Mouse (Mus musculus) T-cell, adult 2 months (primary cell): ENCODE measurements at regions not wholly inside any gene's neighbourhood (a gene's known extent, or its start where the extent isn't known, plus 50 kb on each side); places are given as distances from the start of the nearest gene placed in this dataset.

Experiments
- DNase-seq: peaks from one replicate; pipeline ENCODE4 v3.0.0; 2022; ENCODE audit warnings: low spot score

GRCm38 (mm10) chr5:74771121-74771520 is 68.4 kb upstream of the Lnx1 start:
- no peak for DNase-seq

- no peak for DNase-seq
These were observed 66.3 kb upstream of the Lnx1 start for GRCm38 (mm10) chr5:74769023-74769422.

DNA sequence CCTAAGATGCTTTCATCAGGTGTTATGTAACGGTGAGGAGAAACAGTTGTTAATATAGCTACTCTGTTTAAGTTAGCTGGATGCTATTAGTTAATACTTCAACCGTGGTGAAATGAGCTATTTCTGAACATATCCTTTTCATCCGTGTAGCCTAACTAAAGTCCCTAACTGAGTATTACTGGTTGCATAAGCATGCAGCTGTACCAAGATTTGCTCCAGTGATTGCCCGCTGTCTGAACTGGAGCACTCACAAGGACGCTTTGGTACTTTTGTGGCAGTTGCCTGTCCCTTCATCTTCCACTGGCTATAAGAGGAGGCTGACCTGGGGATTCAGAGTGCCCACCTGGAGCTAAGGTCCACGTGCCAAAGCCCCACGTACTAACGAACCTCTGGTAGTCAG is 65.3 kb upstream of the Lnx1 start:
- DNase-seq, result no peak

DNA sequence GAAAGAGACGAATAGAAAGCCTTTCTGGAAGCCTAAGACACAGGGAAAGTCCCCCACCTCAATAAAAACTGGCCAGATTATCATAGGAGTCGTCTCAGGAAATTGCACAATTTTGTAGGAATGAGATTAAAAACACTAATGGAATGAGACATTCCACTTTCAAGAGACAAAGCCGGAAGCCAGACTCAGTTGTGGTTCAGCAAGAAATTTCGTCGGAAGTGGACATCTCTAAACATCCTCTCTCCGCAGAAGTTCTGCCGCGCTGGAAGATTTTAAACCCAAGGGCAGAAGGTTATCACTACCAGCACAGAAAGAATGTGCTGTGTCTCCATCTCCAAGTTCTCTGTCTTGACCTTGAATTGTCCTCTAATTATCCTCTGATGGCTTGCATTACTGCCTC is 63.5 kb upstream of the Lnx1 start:
- no peak for DNase-seq

DNA sequence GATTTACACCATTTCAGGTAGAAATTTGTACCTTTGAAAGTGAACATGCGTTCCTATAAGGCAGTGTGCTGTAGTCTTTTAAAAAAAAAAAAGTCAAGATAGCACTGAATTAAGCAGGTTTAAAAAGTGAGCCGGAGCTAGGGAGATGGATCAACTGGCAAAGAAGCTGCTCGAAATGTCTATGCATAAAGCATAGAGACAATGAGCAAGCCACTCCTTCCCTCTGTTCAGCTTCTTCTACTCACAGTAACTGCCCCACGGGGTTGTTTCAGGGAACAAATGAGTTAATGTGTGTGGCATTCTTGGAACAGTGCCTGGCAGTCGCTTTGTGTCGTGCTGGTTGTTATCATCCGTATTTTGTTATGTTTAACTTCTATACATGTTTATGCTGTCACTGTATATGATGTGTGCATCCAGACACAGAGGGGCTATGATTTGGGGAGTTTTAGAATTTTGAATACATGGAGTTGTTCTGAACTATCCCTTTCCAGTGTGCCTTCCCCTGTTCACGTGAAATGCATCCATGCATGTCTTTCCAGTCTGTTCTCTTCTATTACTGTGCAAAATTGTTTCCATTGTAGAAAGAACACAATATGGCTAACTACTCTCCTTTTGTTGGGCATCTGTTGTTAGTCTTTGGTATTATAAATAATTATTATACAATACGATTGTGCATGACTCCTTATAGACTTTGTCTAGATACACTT is 62.5 kb upstream of the Lnx1 start:
- DNase-seq, result no peak

DNA sequence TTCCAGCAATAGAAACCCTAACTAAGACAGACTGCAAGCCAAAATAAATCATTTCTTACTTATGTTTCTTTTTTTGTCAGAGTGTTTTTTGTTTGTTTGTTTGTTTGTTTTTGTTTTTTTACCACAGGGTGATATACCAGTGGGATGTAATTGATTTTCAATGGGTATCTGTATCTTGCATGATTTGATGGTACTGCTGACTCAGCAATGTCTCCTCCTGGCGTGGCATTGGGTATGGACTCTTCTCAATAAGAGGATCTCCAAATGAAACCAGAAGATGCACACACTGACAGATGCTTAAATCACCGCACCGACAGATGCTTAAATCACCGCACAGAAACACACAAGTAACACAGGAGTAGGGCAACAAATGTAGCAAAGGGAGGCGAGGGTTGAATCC is 54.8 kb upstream of the Lnx1 start:
- DNase-seq, result no peak

GRCm38 (mm10) chr5:74752961-74753360 is 50.2 kb upstream of the Lnx1 start:
- DNase-seq, result no peak
